ENCODE assay signal across 10 mouse cellular contexts in the genomic region with DNA sequence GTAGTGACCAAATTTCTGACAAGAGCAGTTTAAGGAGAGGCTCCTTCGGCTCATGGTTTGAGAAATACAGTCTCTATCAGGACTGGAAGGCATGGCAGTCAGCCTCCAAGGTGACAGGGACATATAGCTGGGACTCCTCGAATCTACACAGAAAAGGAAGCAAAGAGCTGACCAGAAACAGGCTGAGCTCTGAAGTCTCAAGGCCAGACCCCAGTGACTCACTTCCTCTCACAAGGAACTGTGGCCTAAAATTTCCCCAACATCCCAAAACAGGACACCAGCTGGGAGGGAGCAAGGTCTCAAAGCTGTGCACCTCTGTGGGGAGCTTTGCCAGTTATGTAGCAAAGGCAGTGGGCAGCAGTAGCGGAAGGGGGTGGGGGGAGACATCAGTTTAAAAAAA.
DNase-seq lines count a peak whose midpoint lies in the region.
"Had no signal": no experiment of that assay in that cellular context is flagged by ENCODE, and none has a peak within 500 bp of the region (broad histone marks: within the 10 kb centered on the region; RNA-seq: fewer than 3 reads in every experiment).

No protein-coding gene starts in this region.

- peak; percentile 42 to 79 for DNase-seq in adrenal gland, adult (ENCODE audit: inconsistent age in 2 of 2, low spot score in 1 of 2)
- no peak for DNase-seq in adrenal gland, postnatal 4 days (ENCODE audit: low spot score in 2 of 2)
- peak; percentile 35 for DNase-seq in layer of hippocampus, adult 9-11 months
- DNase-seq in layer of hippocampus, adult 9-10 months (ENCODE audit: low spot score): no peak
- DNase-seq in adrenal gland, postnatal 36 days: peak; percentile 59 to 62
- peak; percentile 8 for DNase-seq in heart, postnatal 4 days
- DNase-seq in right cerebral cortex, postnatal 25 days: no peak
- no peak for DNase-seq in neural tube, embryonic 10.5 days (ENCODE audit: extremely low spot score, low spot score)
- DNase-seq: cerebellum, adult 9-10 months; kidney, adult 11 months had no signal

Comparison
In these comparisons a context has a peak if more than half of its experiments do, and no peak if none do; other contexts are left out.
1. DNase-seq: peak in adrenal gland, adult (2 of 2), layer of hippocampus, adult 9-11 months (single experiment), adrenal gland, postnatal 36 days (2 of 2) and heart, postnatal 4 days (single experiment); none in adrenal gland, postnatal 4 days (0 of 2), layer of hippocampus, adult 9-10 months (single experiment), right cerebral cortex, postnatal 25 days (single experiment) and neural tube, embryonic 10.5 days (single experiment).